Mouse (Mus musculus): Measurements from ENCODE around the gene Rapgef4. TPM values are rescaled to one million over a fixed set of nuclear protein-coding genes. Genes with fewer than 3 reads are reported as not detected.
A peak's percentile ranks its signal among the peaks of the same experiment; 100 is the strongest.

The Rapgef4 gene
- total RNA-seq, 2 experiments from 2014 or later: 207 to 220 TPM

DNA sequence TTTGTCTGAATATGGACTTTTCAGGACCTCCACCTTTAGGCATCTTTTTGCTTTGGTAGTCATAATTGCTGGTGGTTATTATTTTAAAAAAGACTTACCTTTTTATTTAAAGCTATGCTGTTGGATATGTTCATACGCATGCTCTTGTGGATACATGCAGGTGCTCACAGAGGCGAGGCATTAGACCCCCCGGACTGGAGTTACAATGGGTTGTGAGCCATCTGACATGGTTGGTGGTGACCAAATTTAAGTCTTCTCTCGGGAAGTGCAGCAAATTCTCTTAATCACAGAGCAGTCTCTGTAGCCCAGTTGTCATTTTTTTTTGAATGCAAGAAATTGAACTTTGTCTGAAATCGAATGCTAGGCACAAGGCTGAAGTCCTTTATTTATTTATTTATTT, 40.4 kb downstream of the Rapgef4 start:
- DNase-seq (ENCODE audit: low spot score in 2 of 2): no peak
- intact Hi-C loops (cut with DNase I): no loop called here

- DNase-seq (ENCODE audit: low spot score in 2 of 2): peak; percentile 29 to 35
- intact Hi-C loops (cut with DNase I): no loop called here
Observed at GRCm38 (mm10) chr2:72021845-72022244, 40.8 kb downstream of the Rapgef4 start.

DNA sequence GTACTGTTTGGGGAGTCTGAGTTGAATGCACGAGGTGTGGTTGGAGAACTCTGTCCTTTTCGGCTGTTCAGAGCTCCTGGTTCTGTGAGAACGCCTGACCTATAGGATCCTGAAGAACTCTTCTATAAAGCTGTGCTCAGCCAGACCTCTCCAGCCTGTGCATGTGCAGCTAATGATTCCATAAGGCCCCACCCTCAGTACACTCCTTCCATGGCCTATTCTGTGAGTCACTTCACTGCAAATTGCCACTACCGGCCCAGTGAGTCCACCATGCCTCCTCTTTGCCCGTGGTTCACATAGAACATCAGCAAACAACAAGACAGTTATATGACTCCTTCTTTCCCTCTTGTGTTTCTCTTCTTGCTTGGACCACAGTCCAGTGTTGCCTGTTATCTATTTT, 42.8 kb downstream of the Rapgef4 start:
- no peak for DNase-seq (ENCODE audit: low spot score in 2 of 2)
- intact Hi-C loops (cut with DNase I): no loop called here

- no peak for DNase-seq (ENCODE audit: low spot score in 2 of 2)
- intact Hi-C loops (cut with DNase I): no loop called here
Observed at GRCm38 (mm10) chr2:72025660-72026059, 44.6 kb downstream of the Rapgef4 start.

DNA sequence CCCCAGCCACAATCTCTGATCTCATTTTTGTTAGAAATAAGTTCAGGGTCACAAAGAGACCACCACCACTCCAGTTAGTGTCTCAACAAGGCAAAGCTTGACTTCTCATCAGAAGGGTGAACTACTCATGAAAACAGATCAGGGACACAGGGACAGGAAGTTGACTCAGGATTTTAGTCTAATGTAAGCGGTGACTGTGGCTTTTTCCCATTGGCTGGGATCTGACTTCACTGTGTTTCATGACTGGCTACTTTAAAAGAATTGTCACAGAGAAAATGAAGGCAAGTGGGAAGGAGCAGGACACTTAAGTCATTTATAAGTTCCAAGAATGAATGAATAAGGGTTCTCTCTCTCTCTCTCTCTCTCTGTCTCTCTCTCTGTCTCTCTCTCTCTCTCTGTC, 45.5 kb downstream of the Rapgef4 start:
- no peak for DNase-seq (ENCODE audit: low spot score in 2 of 2)
- intact Hi-C loops (cut with DNase I): no loop called here

DNA sequence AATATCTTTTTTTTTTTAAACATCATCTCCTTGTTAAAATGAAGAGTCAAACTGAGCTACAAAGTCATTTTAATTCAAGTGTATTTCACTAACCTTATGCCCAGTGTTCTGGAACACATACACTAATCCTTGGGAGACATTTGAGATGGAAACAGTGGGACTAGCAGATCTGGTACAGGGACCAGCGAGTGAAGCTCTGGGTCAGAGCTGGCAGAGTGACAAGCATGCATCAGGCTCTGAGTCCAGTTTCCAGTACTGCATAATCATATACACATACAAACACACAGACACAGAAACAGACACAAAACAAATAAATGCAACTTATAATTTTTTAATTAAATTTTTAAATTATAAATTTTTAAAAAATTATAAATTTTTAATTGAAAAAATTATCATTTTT, 48.0 kb downstream of the Rapgef4 start:
- intact Hi-C loops (cut with DNase I): no loop called here
- no peak for DNase-seq (ENCODE audit: low spot score in 2 of 2)

DNA sequence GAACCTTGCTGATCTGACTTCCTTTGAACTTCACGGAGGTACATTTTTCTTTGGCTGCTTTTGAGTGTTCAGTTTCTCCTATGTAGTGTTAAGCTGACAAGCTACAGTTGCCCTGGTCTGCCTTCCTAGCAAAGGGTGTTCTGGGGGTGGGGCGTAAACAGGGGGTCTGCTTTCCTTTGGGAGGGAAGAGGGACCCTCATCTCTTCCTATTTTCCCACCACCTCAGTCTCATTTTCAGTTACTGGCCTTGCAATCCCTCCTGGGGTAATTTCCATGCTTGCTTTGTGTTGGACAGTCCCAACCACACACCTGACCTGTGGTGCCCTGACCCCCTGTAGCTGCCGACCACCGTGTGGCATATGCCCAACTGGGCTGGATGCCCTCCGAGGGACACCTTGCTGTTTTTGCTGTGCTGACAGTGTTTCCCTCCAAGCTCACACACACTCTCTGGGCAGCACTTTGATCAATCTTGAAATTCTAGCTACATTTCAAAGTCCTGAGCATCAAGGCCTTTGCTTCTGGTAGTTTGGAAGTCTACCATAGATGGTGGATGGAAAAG, 48.6 kb downstream of the Rapgef4 start:
- no peak for DNase-seq (ENCODE audit: low spot score in 2 of 2)
- intact Hi-C loops (cut with DNase I): loop anchor here (10.0 kb wide), 1 partner anchor 365 kb away; no protein-coding TSS in a partner anchor

GRCm38 (mm10) chr2:72031717-72032116, 50.7 kb downstream of the Rapgef4 start:
- intact Hi-C loops (cut with DNase I): loop anchor here (10.0 kb wide), 1 partner anchor 363 kb away; no protein-coding TSS in a partner anchor
- DNase-seq (ENCODE audit: low spot score in 2 of 2): no peak

GRCm38 (mm10) chr2:72035616-72036015, 54.6 kb downstream of the Rapgef4 start:
- DNase-seq (ENCODE audit: low spot score in 2 of 2): peak; percentile 20 to 38
- intact Hi-C loops (cut with DNase I): loop anchor here (5.0 to 10.0 kb wide), 4 partner anchors 68 to 359 kb away; no protein-coding TSS in a partner anchor

GRCm38 (mm10) chr2:72037357-72037756, 56.3 kb downstream of the Rapgef4 start:
- DNase-seq (ENCODE audit: low spot score in 2 of 2): no peak
- intact Hi-C loops (cut with DNase I): loop anchor here (5.0 to 10.0 kb wide), 4 partner anchors 70 to 357 kb away; no protein-coding TSS in a partner anchor

GRCm38 (mm10) chr2:72038235-72038634, 57.2 kb downstream of the Rapgef4 start:
- DNase-seq (ENCODE audit: low spot score in 2 of 2): peak; percentile 91 to 92
- intact Hi-C loops (cut with DNase I): loop anchor here (1.0 to 10.0 kb wide), 5 partner anchors 71 to 357 kb away; no protein-coding TSS in a partner anchor

DNA sequence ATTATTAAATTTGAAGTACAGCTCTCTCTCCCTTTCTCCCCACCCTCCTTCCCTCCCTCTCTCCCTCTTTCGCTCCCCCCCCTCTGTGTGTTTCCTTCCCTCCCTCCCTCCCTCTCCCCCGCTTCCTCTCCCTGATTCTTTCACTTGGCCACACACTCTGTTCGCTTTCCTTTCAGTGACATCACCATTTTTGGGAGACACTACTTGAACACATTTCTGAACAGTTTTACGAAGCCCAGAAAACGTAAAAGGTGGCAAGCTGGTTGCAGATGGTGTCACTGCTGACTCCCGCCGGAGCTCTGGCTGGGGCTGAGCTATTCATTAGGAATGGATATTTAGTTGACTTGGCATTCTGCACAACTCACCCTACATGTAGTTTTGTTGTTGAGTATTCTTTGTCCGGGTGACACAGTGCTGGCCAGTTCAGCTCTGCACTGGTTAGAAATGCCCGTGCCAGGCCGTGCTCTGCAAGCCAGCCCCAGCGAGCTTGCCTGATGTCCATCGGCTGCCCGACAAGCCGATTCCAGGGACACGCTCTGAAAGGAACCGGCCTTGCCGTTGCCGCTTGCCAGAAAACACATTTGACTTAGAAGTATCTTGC, 57.7 kb downstream of the Rapgef4 start:
- DNase-seq (ENCODE audit: low spot score in 2 of 2): peak; percentile 25 to 43
- intact Hi-C loops (cut with DNase I): loop anchor here (1.0 to 10.0 kb wide), 5 partner anchors 71 to 356 kb away; no protein-coding TSS in a partner anchor

DNA sequence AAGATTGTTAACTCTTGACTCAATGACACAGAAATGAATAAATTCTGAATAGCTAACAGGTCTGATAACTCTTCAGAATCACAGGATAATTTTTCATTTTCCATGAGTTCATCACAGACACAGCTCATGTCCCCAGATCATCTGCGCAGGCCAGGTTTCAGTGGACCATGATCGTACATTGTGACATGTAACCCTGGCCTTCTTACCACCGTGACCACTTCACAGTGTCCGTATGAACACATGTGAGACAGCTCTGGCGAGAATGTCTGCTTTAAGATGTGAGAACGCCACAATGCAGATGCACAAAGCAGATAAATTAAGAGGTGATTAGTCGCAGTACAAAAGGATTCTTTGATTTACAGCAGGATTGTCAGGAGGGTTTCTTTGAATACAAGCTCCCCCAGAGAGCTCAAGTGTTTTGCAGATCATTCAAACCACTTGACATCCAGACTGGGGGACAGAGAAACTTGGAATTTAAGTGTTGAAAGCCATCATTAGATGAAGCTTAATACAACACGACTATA, 58.5 kb downstream of the Rapgef4 start:
- DNase-seq (ENCODE audit: low spot score in 2 of 2): no peak
- intact Hi-C loops (cut with DNase I): loop anchor here (5.0 to 10.0 kb wide), 5 partner anchors 72 to 355 kb away; no protein-coding TSS in a partner anchor

- intact Hi-C loops (cut with DNase I): loop anchor here (10.0 kb wide), 1 partner anchor 164 kb away; no protein-coding TSS in a partner anchor
- no peak for DNase-seq (ENCODE audit: low spot score in 2 of 2)
Observed at GRCm38 (mm10) chr2:72041087-72041486, 60.0 kb downstream of the Rapgef4 start.

DNA sequence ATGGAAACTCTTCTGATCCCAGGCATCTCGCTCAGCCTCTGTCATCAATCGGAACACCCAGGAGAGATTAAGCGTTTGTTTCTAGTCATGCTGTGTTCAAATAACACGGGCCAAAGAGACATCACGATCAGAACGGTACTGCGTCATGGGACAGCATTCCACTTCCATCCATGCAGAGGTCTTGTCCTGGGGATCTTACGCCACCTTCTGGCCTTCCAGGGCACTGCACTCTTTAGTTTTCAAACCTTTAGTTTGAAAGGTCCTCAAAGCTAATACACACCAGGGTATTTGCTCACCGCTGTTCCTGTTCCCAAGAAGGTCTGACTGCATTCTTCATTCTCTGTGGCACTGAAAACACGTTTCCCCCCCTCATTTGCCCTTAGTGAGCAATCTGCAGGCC, 61.1 kb downstream of the Rapgef4 start:
- intact Hi-C loops (cut with DNase I): loop anchor here (10.0 kb wide), 1 partner anchor 163 kb away; no protein-coding TSS in a partner anchor
- DNase-seq (ENCODE audit: low spot score in 2 of 2): no peak

DNA sequence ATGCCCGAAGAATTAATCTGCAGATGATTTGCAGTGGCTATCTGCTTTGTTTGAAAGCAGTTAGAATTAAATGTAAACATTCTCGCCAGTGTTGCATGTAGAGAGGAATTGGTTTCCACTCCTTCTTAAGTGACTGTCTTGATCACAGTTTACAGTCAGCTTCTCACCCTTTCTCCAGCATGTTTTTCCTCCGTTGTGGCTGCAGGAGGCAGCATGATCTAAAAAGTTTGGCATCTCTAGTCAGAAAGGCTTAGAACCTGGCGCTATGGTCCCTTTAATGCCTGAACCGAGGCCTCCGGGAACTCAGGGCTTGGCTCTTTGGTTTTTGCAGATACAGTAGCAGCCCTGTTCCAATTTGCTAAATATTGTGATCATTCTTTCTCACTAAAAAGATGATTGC, 63.2 kb downstream of the Rapgef4 start:
- intact Hi-C loops (cut with DNase I): loop anchor here (10.0 kb wide), 1 partner anchor 161 kb away; no protein-coding TSS in a partner anchor
- DNase-seq (ENCODE audit: low spot score in 2 of 2): peak in 1 of 2 experiments; percentile 28

DNA sequence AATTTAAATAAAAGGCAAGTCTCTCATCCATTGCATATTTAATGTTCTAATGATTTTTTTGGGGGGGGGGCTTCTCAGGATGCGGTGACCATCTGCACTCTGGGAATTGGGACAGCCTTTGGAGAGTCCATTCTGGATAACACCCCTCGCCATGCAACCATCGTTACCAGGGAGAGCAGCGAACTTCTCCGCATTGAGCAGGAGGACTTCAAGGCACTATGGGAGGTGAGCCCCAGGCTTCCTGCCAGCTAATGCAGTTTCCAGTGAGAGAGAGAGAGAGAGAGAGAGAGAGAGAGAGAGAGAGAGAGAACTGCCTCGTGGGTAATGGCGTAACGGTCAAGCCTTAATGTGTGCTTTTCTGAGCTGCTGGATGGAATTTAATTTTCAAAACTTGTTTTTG, 64.0 kb downstream of the Rapgef4 start:
- DNase-seq (ENCODE audit: low spot score in 2 of 2): no peak
- intact Hi-C loops (cut with DNase I): loop anchor here (10.0 kb wide), 1 partner anchor 160 kb away; no protein-coding TSS in a partner anchor

DNA sequence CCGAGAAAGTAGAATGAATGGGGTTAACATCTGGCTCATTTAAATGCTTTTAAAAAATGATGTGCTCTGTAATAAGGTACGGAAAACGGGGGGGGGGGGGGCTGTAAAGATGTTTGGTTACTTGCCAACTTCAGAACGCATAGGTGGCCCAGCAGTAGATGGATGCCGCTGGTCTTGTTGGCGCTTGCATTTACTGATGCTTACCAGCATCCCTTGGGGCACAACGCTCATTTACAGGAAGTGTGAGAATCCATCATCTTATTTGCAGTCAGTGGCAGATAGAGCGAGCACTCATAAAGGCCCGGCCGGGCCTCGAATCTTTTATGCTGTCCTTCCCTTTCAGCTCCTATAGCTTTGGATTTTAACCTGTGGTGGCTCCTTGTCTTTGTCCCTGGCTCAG, 64.6 kb downstream of the Rapgef4 start:
- DNase-seq (ENCODE audit: low spot score in 2 of 2): no peak
- intact Hi-C loops (cut with DNase I): loop anchor here (10.0 kb wide), 1 partner anchor 159 kb away; no protein-coding TSS in a partner anchor

- no peak for DNase-seq (ENCODE audit: low spot score in 2 of 2)
- intact Hi-C loops (cut with DNase I): no loop called here
Observed at GRCm38 (mm10) chr2:72050451-72050850, 69.4 kb downstream of the Rapgef4 start.

DNA sequence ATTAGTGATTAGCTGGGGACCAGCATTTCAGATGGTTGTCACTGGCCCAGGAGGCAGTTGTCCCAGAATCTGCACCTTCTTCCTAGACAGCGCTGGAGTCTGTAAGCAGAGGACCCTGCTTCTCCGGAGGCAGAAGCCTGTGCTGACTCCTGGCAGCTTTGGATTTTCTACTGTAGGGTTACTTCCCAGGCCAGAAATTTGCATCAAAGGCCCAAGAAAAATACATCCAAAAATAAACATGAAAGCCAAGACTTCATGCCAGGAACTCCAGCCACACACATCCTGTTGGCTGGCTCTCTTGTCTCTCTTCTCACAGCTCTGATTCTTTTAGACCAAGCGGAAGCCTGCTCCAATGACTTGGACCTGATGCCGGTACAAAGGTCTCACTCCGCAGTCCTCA, 73.2 kb downstream of the Rapgef4 start:
- intact Hi-C loops (cut with DNase I): no loop called here
- DNase-seq (ENCODE audit: low spot score in 2 of 2): no peak
